In genomic region chr4:137908489-137908888, GRCm38 (mm10) we compare ENCODE assay signal across 20 mouse cellular contexts. TPM values are rescaled to one million over a fixed set of nuclear protein-coding genes. Genes with fewer than 3 reads are reported as not detected.
A peak's percentile ranks its signal among the peaks of the same experiment; 100 is the strongest.
DNase-seq lines count a peak whose midpoint lies in the region; ATAC-seq and TF ChIP-seq lines count a peak whose summit lies in the region.
"Had no signal": no experiment of that assay in that cellular context is flagged by ENCODE, and none has a peak within 500 bp of the region (broad histone marks: within the 10 kb centered on the region; RNA-seq: fewer than 3 reads in every experiment).

No protein-coding gene starts in this region.

- no peak for ATAC-seq in limb, embryonic 12.5 days (ENCODE audit: insufficient number of reproducible peaks, insufficient read depth, low FRiP score, low TSS enrichment, low read depth)
- peak; percentile 59 for ATAC-seq in intestine, embryonic 16.5 days
- ATAC-seq in stomach, embryonic 16.5 days (ENCODE audit: insufficient read depth, low FRiP score), result no peak

- H3K4me3 ChIP-seq in gastrocnemius, adult 2 months, result no peak overlapping the region
- no peak overlapping the region for H3K4me3 ChIP-seq in limb, embryonic 12.5 days (replicated peaks)
- H3K4me3 ChIP-seq in limb, embryonic 10.5 days, result no peak overlapping the region
- no peak overlapping the region for H3K4me3 ChIP-seq in intestine, embryonic 16.5 days (ENCODE audit: low read length)
- H3K4me3 ChIP-seq in stomach, embryonic 16.5 days (replicated peaks; ENCODE audit: low read length), result no peak overlapping the region
- H3K4me3 ChIP-seq: erythroblast, embryonic 14.5 days; forebrain, embryonic 13.5 days; heart, embryonic 13.5 days; neural tube, embryonic 12.5 days had no signal

- intact Hi-C loops in gastrocnemius, adult 2 months (cut with DNase I), result no loop called here

- H3K9ac ChIP-seq in limb, embryonic 12.5 days (replicated peaks), result no peak overlapping the region
- H3K9ac ChIP-seq in intestine, embryonic 16.5 days (ENCODE audit: low read depth, low read length), result peak overlapping the region; percentile 33; the same call in 1 of the 2 replicates
- H3K9ac ChIP-seq in stomach, embryonic 16.5 days (ENCODE audit: low read length), result 0 out of 2 replicates have a peak overlapping the region, but pooled peaks have one; percentile 7
- H3K9ac ChIP-seq: forebrain, embryonic 13.5 days; neural tube, embryonic 12.5 days had no signal

- no peaks in the 10 kb centered on the region for H3K9me3 ChIP-seq in limb, embryonic 12.5 days
- no peaks in the 10 kb centered on the region for H3K9me3 ChIP-seq in limb, embryonic 10.5 days (replicated peaks)
- H3K9me3 ChIP-seq in intestine, embryonic 16.5 days (ENCODE audit: control insufficient read depth, low read length), result no peaks in the 10 kb centered on the region
- H3K9me3 ChIP-seq in stomach, embryonic 16.5 days (replicated peaks; ENCODE audit: control insufficient read depth, low read length), result no peaks in the 10 kb centered on the region
- H3K9me3 ChIP-seq: forebrain, embryonic 13.5 days; heart, embryonic 13.5 days; neural tube, embryonic 12.5 days had no signal

- WGBS in limb, embryonic 12.5 days, result 58% methylated on average over 7 of the region's 7 CpGs
- 75% methylated on average over 7 of the region's 7 CpGs for WGBS in limb, embryonic 10.5 days
- WGBS in intestine, embryonic 16.5 days, result 53% methylated on average over 7 of the region's 7 CpGs
- WGBS in stomach, embryonic 16.5 days, result 84% methylated on average over 7 of the region's 7 CpGs

- peak overlapping the region; percentile 31 for H3K27ac ChIP-seq in gastrocnemius, adult 2 months
- peak overlapping the region; percentile 2; the same call in 1 of the 2 replicates for H3K27ac ChIP-seq in limb, embryonic 12.5 days
- H3K27ac ChIP-seq in limb, embryonic 10.5 days, result no peak overlapping the region
- peak overlapping the region; percentile 66 for H3K27ac ChIP-seq in intestine, embryonic 16.5 days (ENCODE audit: low read length)
- H3K27ac ChIP-seq in stomach, embryonic 16.5 days (ENCODE audit: low read length), result peak overlapping the region; percentile 48; the same call in 1 of the 2 replicates
- H3K27ac ChIP-seq: forebrain, embryonic 13.5 days; kidney, postnatal 0 days; macrophage; neural tube, embryonic 12.5 days had no signal

- no peak overlapping the region for H3K4me2 ChIP-seq in limb, embryonic 12.5 days
- H3K4me2 ChIP-seq in intestine, embryonic 16.5 days (ENCODE audit: low read depth, low read length), result no peak overlapping the region
- no peak overlapping the region for H3K4me2 ChIP-seq in stomach, embryonic 16.5 days (ENCODE audit: low read depth, low read length)
- H3K4me2 ChIP-seq: forebrain, embryonic 13.5 days; heart, embryonic 13.5 days; midbrain, embryonic 11.5 days; neural tube, embryonic 12.5 days had no signal

- peaks cover 38% of the 10 kb centered on the region for H3K4me1 ChIP-seq in limb, embryonic 12.5 days (replicated peaks)
- H3K4me1 ChIP-seq in limb, embryonic 10.5 days, result peaks cover 48% of the 10 kb centered on the region
- H3K4me1 ChIP-seq in intestine, embryonic 16.5 days (ENCODE audit: control insufficient read depth, insufficient read depth, low read length), result peaks cover 40% of the 10 kb centered on the region
- H3K4me1 ChIP-seq in stomach, embryonic 16.5 days (ENCODE audit: control insufficient read depth, insufficient read depth, low read length), result peaks cover 16% of the 10 kb centered on the region

- H3K27me3 ChIP-seq in limb, embryonic 12.5 days, result no peaks in the 10 kb centered on the region
- H3K27me3 ChIP-seq in limb, embryonic 10.5 days (ENCODE audit: low read depth, poor library complexity, severe bottlenecking), result 0 out of 2 replicates have a peak, but pooled peaks cover 4% of the 10 kb centered on the region
- no peaks in the 10 kb centered on the region for H3K27me3 ChIP-seq in intestine, embryonic 16.5 days (replicated peaks; ENCODE audit: control insufficient read depth, insufficient read depth, low read length)
- no peaks in the 10 kb centered on the region for H3K27me3 ChIP-seq in stomach, embryonic 16.5 days (ENCODE audit: control insufficient read depth, insufficient read depth, low read length)
- H3K27me3 ChIP-seq: neural tube, embryonic 12.5 days had no signal

- no peak for TF ChIP-seq CTCF in gastrocnemius, adult 2 months (IDR thresholded peaks at IDR 0.05)

- no peak for DNase-seq in gastrocnemius, adult 2 months
- no peak for DNase-seq in gastrocnemius, postnatal 10 days
- no peak for DNase-seq in limb, embryonic 10.5 days (ENCODE audit: low spot score)
- DNase-seq in natural killer cell, adult 2 months (ENCODE audit: low spot score in 2 of 2), result no peak
- DNase-seq in kidney, adult 9 months, result no peak
- DNase-seq: cerebellum, postnatal 14 days; embryo, embryonic 11 days; layer of hippocampus, postnatal 36 days; right cerebral cortex, adult 18-20 months; thymus, adult 2 months had no signal

- no peaks in the 10 kb centered on the region for H3K36me3 ChIP-seq in limb, embryonic 12.5 days
- H3K36me3 ChIP-seq in limb, embryonic 10.5 days, result peaks cover 2% of the 10 kb centered on the region; the same call in 1 of the 2 replicates
- peaks cover 4% of the 10 kb centered on the region; the same call in 1 of the 2 replicates for H3K36me3 ChIP-seq in intestine, embryonic 16.5 days (ENCODE audit: control insufficient read depth, insufficient read depth, low read length)
- no peaks in the 10 kb centered on the region for H3K36me3 ChIP-seq in stomach, embryonic 16.5 days (ENCODE audit: control insufficient read depth, insufficient read depth, low read length)
- H3K36me3 ChIP-seq: heart, embryonic 13.5 days; neural tube, embryonic 12.5 days had no signal

RNA-seq across cellular contexts. Expression of gene Ece1, which starts 46.5 kb away (rescaled TPM):
- 100 to 1,000 TPM in 1 of 2 experiments, 10 to 100 TPM in 1; 61.6 to 103 TPM for total RNA-seq in gastrocnemius, adult 2 months (2021)
- total RNA-seq in gastrocnemius, postnatal 10 days (2021), result 10 to 100 TPM; 51.8 to 53.6 TPM
- polyA plus RNA-seq in limb, embryonic 12.5 days (2016; fragmentation: Nextera tagmentation; extraction: Ambion mirVana), result 23.9 and 24.5 TPM in 2 replicates
- polyA plus RNA-seq in limb, embryonic 10.5 days (2016; fragmentation: Nextera tagmentation; extraction: Ambion mirVana), result 41.1 and 41.4 TPM in 2 replicates
- polyA plus RNA-seq in intestine, embryonic 16.5 days (2015; fragmentation: Nextera tagmentation; extraction: Ambion mirVana), result 56.0 and 63.0 TPM in 2 replicates
- 48.6 and 59.9 TPM in 2 replicates for polyA plus RNA-seq in stomach, embryonic 16.5 days (2015; fragmentation: Nextera tagmentation; extraction: Ambion mirVana)
